Mouse (Mus musculus) monocyte, adult 5-6 weeks (primary cell): ENCODE results near the gene Paics. TPM values are rescaled to one million over a fixed set of nuclear protein-coding genes. Genes with fewer than 3 reads are reported as not detected.
"Not testable (repeated sequence)": the region's sequence is repeated elsewhere in the genome, so short reads cannot be mapped to it uniquely, and the experiment has no call there.

Source experiments
- ATAC-seq: fragments of 153-309, 156-312 bp; replicated peaks from 2 replicates; pipeline ENCODE4 v1.8.0; 2017; ENCODE audit warnings: mild to moderate bottlenecking; ENCODE audit not compliant: low TSS enrichment, insufficient number of reproducible peaks, severe bottlenecking, poor library complexity, low FRiP score
- total RNA-seq: library from RNA; stranded (forward); fragments of 200-1000, 200-491, 200-594 nt; gene quantifications from 3 replicates; pipeline ENCODE4 v1.2.3, GENCODE M21; 2017

Paics gene
- 99.4 to 104 TPM (median 104 TPM) in 3 replicates for total RNA-seq

DNA sequence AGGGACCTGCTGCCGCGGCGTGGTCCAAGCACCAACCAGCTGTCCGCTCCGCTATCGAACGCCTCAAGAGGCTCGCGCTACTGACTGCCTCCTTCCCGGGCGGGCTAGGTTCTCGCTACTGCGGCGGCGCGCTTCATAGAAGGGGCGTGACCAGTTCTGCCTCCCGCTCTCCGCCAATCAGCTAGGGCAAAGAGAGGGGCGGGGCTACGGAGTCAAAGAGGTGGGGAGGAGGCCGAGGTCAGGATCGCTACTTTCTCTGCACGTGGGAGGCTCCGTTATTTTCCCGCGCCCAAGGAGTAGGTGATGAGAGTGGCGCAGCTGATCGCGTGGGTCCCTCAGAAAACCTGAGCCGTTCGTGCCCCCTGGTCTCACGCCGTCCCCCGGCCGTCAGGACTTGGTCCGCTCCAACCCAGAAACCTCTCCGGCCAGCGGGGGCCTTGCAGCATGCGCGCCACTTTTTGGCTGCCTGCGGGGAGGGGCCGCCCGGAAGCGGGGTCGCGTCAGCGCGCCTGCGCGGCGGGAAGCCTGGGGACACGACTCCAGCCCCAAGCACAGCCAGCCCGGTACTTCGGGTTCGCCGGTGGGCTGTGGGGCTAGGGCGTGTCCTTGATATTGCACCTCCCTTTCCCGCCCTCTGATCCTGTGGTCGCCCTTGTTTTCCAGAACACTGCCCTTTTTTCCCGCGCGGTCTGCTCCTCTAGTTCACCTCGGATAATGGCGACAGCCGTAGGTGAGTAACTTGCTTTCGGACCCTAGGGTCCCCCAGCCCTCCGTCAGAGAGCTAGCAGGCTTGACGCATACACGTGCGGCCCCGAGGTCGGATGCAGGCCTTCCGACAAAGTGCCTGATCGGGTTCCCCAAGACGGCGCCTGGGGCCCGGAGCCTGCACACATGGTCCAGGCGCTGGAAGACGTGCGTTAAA lies at the start of gene Paics, which contains the start of gene Ppat:
Gene Paics (plus strand): TSS at position 202 of the 922 bp plus-strand sequence.
Gene Ppat (minus strand): TSS at position 473 of the 922 bp plus-strand sequence.
- ATAC-seq = peak; percentile 96

DNA sequence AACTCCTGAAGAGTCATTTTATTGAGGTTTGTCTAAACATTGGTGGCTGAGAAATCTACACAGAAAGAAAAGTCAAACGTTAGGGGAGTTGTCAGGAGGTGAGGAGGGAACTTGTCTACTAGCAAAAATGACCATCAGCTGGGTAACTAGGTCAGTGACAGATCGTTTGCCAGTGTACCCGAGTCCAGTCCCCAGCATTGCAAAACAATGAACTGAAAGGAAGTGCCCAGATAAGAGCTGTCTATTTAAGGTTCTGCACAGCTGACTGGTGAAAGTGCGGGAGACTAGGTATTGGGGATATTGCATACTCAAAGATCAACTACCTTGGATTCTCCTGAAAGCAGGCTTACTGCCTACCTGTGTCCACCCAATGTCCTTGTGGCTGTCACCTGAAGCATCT lies 49.0 kb upstream of the Paics start:
- no peak for ATAC-seq

DNA sequence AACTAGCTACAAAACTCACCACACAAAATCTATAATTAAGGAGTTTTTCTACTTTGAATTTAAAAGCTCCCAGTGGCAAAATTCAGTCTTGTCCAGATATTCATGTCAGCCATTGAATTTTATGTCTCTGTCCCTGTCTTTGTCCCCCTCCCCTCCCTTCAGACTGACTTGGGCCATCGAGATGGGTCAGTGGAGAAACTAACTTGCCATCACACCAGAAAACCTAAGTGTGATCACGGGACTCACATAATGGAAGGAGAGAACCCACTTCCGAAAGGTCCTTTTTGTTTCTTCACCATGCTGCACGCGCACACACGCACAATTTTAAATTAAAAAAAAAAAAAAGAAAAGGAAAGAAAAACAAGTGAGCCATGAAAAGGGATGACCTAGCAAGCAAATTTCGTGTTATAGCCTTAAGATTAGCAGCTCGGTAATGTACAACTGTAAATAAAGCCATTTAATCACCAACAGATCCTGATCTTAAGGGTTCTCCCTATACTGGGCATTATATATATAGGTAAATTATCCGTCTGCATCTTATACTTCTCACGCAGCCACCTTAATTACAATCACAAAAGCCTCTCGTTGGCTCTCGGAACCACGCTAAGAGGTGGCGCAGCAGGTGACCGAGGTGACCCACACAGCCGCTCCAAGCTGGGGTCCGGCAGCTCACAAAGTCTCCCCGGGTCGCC lies 46.2 kb upstream of the Paics start:
- ATAC-seq = no peak

DNA sequence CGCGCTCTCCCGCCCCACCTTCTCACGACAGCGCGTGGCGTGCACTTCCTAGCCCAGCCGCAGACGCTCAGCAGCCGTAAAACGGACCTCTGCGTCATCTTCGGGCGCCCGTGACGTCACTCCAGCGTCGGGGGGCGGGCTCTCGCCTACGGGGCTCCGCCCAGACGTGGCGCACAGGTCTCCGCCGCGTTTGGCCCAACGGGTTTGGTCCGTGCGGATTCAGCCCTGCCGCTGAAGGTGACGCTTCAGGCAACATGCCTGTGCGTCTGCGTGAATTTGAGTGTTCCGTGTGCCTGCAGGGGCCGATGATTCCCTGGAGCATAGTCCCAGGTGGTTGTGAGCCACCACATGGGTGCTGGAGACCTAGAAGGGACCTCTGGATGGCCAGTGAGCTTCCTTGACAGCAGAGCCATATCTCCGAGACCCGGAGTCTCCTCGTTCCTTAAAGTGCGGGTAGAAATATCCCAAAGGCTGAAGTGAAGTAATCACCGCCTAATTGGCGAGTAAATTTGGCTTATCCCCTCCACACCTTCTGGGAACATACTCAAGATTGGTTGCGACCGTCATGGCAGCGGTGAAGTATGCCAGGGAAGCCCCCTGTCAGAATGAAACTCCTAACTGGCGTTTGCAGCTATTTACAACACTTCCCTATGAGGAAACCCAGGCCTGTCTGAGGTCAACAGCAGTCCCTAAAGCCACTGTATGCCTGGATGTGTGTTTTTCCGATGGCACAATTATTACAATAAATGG lies 45.5 kb upstream of the Paics start, which contains the start of gene Aasdh:
Gene Aasdh (minus strand): TSS at position 110 of the 750 bp plus-strand sequence.
- peak; percentile 92 for ATAC-seq

DNA sequence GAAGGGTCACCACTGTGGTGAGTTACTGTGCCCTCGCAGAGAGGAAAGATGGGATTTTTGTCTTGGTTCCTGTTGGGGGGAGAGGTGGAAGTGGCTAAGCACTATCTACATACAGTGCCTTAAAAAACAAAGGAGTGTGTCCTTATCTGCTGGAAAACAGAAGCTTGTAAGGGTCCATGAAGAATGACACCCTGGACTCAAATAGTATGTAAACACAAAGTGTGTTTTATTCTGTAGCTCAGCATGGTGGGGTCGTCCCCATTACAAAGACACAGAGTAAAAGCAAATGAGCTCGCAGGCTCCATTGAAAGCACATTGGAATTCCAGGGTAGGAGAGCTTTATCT lies 45.0 kb upstream of the Paics start:
- ATAC-seq = no peak

DNA sequence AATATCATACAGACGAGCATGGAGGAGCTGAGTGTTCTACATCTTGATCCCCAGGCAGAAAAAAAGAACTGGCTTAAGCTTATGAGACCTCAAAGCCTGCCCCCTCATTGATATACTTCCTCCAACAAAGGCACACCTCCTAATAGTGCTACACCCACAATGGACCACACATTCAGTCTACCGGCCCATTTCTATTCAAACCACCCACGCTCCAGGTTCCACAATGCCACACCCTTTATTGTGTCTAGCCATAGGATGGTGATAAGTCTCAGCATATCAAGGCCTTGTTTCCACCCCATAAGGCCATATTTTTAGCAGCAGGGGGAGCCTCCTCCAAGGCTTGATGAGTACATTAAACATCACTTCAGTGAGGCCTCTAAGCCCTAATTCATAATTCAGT lies 40.3 kb upstream of the Paics start:
- no peak for ATAC-seq

DNA sequence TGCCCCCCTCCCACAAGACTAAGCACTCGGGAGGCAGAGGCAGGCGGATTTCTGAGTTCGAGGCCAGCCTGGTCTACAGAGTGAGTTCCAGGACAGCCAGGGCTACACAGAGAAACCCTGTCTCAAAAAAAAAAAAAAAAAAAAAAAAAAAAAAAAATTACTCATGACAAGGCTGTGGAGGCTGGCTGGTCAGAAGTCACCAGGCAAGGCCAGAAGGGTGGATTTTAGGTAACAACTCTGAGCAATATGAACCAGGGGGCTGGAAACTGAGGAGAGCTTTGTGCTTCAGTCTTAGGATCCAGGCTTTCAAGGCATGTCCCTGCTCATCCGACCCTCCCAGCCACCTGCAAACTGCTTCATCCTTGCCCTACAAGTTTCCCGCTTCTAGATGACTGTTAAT lies 38.6 kb upstream of the Paics start:
- not testable (repeated sequence) for ATAC-seq

DNA sequence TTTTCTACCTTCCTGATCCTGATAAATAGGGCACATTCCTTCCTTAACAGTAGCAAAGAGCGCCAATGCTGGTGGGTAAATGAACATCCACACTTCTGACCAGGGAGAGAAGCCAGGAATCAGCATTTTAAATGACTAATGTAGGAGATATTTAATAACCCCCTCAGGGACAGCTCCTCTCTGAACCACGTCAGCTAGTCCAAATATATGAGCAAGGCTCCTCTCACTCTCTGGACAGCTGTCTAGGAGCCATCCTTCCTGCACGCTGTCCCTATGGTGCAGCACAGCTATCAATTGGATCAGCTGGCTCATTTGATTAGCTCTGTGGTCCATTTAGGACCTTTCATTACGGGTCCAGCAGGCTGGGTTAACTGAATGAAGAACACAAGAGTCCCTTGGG lies 28.3 kb upstream of the Paics start:
- no peak for ATAC-seq

DNA sequence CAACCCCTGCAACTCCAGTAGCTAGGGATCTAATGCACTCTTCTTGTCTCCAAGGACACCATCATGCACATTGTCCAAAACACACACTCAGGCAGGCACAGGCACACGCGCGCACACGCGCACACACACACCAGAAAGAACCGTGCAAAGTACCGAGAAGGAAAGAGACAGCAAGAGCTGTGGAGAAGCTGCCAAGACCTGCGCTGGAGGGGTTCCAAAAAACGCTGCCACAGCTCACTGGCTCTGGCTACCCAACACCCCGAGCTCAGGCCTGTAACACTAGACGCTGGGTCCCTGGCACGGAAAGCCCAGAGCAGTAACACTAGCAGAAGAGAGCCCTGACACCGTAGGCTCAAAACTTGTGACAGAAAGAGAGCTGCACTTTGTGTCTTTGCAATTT lies 27.7 kb upstream of the Paics start:
- no peak for ATAC-seq

DNA sequence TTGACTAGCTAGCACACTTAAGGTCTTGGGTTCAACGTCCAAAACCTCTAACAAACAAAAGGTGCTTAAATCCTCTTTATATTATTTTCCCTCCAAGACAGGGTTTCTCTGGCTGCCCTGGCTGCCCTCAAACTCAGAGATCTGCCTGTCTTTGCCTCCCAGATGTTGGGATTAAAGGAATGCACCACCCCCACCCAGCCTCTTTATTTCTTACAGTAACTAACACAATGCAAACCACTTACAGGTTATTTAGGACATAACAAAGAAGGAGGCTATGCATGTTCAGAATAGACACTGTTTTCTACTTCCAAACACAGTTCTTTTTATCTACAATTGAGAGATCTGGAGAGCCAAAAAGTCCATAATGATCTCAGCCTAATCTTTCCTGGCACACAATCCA lies 26.8 kb upstream of the Paics start:
- no peak for ATAC-seq

DNA sequence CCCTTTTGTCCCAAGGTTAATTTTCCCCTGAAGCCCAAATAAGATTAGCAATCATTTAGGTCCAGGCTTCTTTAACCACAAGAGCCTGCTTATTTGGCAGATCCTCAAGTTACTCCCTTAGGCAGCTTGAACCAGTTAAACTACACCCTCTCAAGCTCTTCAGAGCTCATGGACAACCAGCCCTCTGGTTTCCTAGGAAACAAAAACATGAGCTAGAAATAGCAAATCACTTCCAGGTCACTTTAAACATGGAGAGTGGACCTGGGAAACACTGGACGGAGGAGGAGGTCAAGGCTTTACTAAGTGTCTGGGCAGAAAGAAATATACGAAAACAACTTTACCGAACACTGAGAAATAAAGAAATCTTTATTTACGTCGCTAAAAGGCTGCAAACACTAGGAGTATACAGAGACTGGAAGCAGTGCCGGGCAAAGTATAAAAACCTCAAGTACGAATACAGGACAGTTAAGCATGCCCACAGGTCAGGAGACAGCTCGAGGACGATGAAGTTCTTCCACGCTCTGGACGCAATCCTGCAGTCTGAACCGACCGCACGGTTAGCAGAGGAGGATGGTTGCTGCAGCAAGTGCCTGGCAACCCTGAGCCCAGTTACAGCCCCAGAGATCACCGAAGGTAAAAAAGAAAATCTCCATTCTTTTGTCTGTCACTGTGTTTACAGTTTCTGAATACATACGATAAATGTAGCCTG lies 22.8 kb upstream of the Paics start:
- no peak for ATAC-seq

DNA sequence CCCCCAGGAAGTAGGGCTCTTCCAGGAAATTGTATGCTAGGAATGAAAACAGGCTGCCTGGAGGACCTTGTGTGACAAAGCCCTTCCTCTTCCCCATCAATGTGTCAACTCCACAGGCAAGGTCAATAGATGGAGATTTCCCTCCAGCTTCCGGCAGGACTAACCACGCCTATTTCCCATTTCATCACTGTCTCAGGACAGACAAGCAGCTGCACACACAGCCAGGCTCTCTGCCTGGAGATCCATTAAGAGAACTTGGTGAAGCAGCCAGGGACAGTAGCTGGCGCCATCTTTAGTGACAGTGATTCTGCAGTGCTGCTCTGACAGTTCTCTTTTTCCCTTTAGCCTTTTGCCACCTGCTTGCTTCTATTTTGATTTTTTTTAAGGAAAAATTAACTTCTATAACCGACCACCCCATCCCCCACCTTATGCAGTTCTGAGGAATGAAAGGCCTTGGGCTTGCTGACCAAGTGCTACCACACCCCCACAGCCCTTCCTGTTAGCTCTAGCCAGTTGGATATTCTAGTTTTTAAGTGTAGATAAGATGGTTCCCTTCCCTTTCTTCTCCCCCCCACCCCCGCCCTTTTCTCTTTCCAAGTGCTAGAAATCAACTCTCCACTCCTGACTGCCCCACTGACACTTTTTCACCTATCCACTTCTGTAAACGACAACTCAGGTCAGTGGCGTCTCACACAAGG lies 21.8 kb upstream of the Paics start:
- no peak for ATAC-seq

DNA sequence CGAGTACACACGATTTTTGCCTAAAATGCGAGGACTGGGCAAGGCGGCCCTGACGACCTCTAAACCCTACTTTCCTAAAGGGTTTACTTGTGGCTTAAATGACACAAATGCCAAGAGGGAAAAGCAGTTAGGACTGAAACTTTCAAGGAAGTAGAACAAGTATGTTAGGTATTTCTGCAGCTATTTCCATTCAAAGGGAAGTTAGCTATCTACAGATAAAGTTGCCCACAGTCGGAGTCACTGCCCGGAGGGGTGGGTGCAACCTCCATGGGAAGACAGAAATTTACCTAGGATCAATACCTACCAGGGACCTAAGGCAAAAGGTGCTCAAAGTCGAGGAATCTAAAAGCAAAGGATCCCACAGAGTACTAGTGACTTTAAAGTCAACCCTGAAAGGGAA lies 11.4 kb upstream of the Paics start:
- no peak for ATAC-seq

DNA sequence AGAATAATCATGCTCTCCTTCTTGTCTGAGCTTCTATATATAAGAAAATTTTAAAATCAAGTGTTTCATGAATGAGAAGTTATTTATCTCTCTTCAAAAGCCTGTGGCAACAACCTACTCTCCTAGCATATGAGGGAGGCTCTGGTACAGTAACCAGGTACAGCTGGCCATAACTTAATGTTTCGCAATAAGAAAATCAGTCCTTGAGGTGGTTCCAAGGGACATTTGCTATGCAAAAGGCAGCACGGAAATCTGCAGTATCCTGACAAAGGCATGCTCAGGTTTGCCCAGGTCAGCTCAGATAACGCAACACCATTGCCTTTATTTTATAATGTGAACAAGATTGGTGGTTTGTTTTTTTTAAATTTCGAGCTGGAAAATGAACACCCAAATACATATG lies 9.1 kb upstream of the Paics start:
- ATAC-seq = no peak

DNA sequence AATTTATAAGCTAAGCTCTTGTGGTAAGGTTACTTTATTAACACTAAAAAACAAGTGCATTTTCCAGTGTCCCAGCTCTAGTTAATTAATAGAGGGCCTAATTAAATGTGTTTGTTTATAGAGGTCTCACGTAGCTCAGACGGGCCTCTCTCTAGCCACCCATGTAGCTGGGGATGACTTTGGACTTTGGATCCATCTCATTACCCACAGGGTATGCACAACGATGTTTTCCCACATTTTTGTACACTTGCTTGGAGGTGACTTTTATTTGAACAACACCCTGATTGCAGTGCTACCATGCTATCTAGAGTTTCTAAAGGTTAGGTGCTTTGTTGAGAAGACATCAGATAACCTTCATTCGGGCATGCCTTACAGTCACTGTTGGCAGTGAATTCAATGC lies 8.6 kb upstream of the Paics start:
- no peak for ATAC-seq

DNA sequence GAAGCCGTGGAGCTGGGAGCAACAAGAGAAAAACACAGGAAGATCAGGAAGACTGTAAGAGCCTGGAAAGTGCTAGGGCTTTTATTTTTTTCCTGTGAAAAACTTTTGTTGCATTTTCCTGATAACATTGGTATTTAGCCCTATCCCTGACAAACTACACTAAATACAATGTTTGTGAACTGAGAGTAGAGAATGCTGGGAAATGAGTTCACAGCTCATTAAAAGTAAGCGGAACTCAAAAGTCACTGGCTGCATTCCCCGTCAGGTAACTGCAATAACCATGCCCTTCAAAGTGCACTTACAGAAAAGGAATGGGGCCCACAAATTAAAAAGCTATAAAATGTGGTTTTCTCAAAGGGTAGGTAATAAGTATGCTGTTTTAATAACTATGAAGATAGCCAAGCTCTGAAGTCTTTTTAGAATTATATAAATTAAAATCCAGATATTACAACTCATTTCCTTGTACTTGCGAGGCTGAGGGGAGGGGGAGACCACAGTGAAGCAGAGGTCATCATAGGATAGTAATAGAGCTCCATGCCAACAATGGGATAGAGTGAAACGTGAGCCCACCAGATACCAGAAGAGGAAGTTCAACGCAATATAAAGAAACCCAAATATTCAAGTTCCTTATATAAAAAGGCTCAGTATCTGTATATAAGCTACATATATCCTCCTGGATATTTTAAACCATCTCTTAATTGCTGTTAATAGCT lies 6.0 kb upstream of the Paics start:
- ATAC-seq = no peak

DNA sequence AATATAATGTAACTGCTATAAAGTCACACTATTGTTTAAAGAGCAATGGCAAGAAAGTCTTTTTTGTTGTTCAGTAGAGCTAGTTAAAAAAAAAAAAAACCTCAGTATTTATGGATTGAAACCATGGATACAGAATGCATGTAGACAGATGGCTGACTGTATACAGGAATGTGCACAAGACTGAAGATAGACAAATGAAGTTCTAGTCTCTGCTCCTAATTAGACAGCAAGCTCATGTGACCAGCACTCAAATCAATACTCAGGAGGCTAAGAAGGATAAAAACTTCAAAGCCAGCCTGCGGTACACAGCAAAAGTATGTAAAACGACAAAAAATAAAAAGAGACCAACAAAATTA lies 5.5 kb upstream of the Paics start:
- ATAC-seq = no peak

DNA sequence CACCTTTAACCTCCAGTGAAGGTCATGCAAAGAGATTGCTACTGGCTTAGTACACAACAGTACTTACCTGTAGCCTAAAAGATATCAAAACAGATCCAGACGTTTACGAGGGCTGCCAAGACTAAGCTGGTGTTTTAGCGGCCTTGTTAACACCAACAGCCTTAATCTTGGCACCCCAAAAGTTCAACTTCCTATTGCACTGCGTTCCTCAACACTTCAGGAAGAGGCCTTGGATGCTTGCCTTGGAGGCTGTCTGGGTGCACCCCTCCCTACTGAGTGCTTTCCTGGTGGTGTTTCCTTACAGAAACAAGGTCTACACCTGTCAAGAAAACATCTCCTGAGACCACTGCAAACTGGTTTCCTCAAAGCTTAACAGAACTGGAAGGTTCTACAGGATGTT lies 4.0 kb upstream of the Paics start:
- ATAC-seq = no peak
